Mouse (Mus musculus) activated CD4-positive, CD25-positive, alpha-beta regulatory T cell, adult 4 months (primary cell): Measurements from ENCODE around the gene Dlst. TPM values are rescaled to one million over a fixed set of nuclear protein-coding genes. Genes with fewer than 3 reads are reported as not detected.

Experiments
- ATAC-seq: one replicate; pipeline ENCODE4 v1.8.0; 2017
- polyA plus RNA-seq, 2 experiments: library from polyadenylated mRNA; unstranded; fragments of 100-300 nt; shearing (Covaris generic); gene quantifications; one replicate each; pipeline ENCODE4 v1.2.1; 2017

Dlst gene
- polyA plus RNA-seq, 2 experiments from 2014 or later: 59.2 to 69.7 TPM

- no peak for ATAC-seq
Measured at GRCm38 (mm10) chr12:85182898-85183297, 72.3 kb downstream of the Dlst start.

DNA sequence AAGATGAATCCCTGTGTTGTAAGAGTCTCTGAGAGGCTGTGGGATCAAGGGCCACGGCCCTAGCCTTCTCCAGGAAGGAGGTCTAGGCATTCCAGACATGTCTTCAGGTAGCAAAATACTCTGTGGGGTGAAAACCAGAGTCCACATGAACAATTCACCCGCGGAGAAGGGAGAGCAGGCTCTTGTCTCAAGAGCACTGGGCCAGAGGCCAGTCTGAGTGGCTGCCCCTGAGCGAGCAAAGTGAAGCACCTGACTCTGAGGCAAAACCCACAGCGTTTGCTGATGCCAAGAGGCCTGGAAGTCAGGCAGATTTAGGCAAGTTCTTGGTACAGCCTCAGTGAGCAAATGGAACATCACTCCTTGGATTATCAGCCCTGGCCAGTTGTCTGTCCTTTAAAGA is 73.5 kb downstream of the Dlst start:
- ATAC-seq: no peak

Other genes starting within 250 kb of the Dlst start
- not detected for gene Ltbp2, start 234.3 kb upstream of the Dlst start, polyA plus RNA-seq
- 100 to 1,000 TPM; 196 to 212 TPM for gene Fcf1, start 139.9 kb upstream of the Dlst start, polyA plus RNA-seq
- 10 to 100 TPM; 24.9 to 31.0 TPM for gene Arel1, start 139.9 kb upstream of the Dlst start, polyA plus RNA-seq
- 10 to 100 TPM; 33.4 to 36.1 TPM for gene Ylpm1, start 114.5 kb upstream of the Dlst start, polyA plus RNA-seq
- gene Prox2, start 74 bp upstream of the Dlst start, polyA plus RNA-seq: 1 to 10 TPM; 1.4 to 2.7 TPM
- gene Rps6kl1, start 40.4 kb downstream of the Dlst start, polyA plus RNA-seq: under 1 TPM; 0.73 to 0.83 TPM
- gene Pgf, start 67.0 kb downstream of the Dlst start, polyA plus RNA-seq: not detected
- 10 to 100 TPM; 53.5 to 76.2 TPM for gene Eif2b2, start 108.6 kb downstream of the Dlst start, polyA plus RNA-seq
- 10 to 100 TPM in 1 of 2 experiments, 1 to 10 TPM in 1; 10.0 to 10.4 TPM for gene Mlh3, start 159.8 kb downstream of the Dlst start, polyA plus RNA-seq
- gene Acyp1, start 177.6 kb downstream of the Dlst start, polyA plus RNA-seq: 10 to 100 TPM; 47.4 to 52.5 TPM
- gene Zc2hc1c, start 177.8 kb downstream of the Dlst start, polyA plus RNA-seq: under 1 TPM; 0.21 to 0.27 TPM
- 10 to 100 TPM; 12.2 to 12.4 TPM for gene Nek9, start 228.5 kb downstream of the Dlst start, polyA plus RNA-seq